Mouse (Mus musculus): ENCODE measurements around the gene Olfr1098. TPM values are rescaled to one million over a fixed set of nuclear protein-coding genes. Genes with fewer than 3 reads are reported as not detected.

Olfr1098 gene
- not detected for polyA plus RNA-seq (2012; fragmentation: generic; extraction: Trizol)

- TF ChIP-seq MAX (IDR thresholded peaks at IDR 0.05; ENCODE audit: low read depth) (no peak), USF1 (IDR thresholded peaks at IDR 0.05; ENCODE audit: low read depth) (no peak), REST (IDR thresholded peaks at IDR 0.05; ENCODE audit: insufficient read depth, insufficient read length) (no peak), POLR2A (IDR thresholded peaks at IDR 0.05; ENCODE audit: insufficient read length, low read depth) (no peak), TCF12 (IDR thresholded peaks at IDR 0.05; ENCODE audit: insufficient read depth, poor library complexity, severe bottlenecking) (no peak), TCF3 (IDR thresholded peaks at IDR 0.05; ENCODE audit: insufficient read length, low read depth) (no peak), E2F4 (IDR thresholded peaks at IDR 0.05; ENCODE audit: insufficient read depth) (no peak), MYOG (IDR thresholded peaks at IDR 0.05; ENCODE audit: control insufficient read depth in 1 of 3, insufficient read depth in 1 of 3, insufficient read length in 2 of 3, low read depth in 2 of 3) (no peak), SRF (IDR thresholded peaks at IDR 0.05; ENCODE audit: control insufficient read depth, insufficient read length, low read depth) (no peak), MYOD1 (IDR thresholded peaks at IDR 0.05; ENCODE audit: control insufficient read depth in 1 of 3, insufficient read length in 2 of 3, low read depth in 2 of 3) (no peak), POLR2AphosphoS2 (IDR thresholded peaks at IDR 0.05; ENCODE audit: insufficient read length, low read depth) (no peak), CEBPB (IDR thresholded peaks at IDR 0.05; ENCODE audit: insufficient read depth, poor library complexity, severe bottlenecking) (no peak)
- H3ac ChIP-seq (ENCODE audit: control insufficient read depth, insufficient read length), result no peak within 1 kb of the TSS
- no peaks in the 10 kb centered on the region for H3K79me2 ChIP-seq (ENCODE audit: control insufficient read depth, insufficient read depth)
- no peak within 1 kb of the TSS for H3K4me3 ChIP-seq
- no peak within 1 kb of the TSS for H3K4me2 ChIP-seq (ENCODE audit: low read depth)
- no peaks in the 10 kb centered on the region for H3K27me3 ChIP-seq (ENCODE audit: control insufficient read depth, insufficient read depth, insufficient read length)
- no peaks in the 10 kb centered on the region for H3K36me3 ChIP-seq (ENCODE audit: control insufficient read depth, insufficient read depth)
These were observed at the start of gene Olfr1098 for GRCm38 (mm10) chr2:86924445-86924844. Gene Olfr1098 (minus strand): TSS chr2:86924545.

GRCm38 (mm10) chr2:86960593-86960992 is 36.2 kb upstream of the Olfr1098 start, which contains the start of gene Olfr1099:
Gene Olfr1099 (minus strand): TSS chr2:86960693.
- no peak for TF ChIP-seq MYOD1 (IDR thresholded peaks at IDR 0.05; ENCODE audit: control insufficient read depth in 1 of 3, insufficient read length in 2 of 3, low read depth in 2 of 3)
- TF ChIP-seq CEBPB (IDR thresholded peaks at IDR 0.05; ENCODE audit: insufficient read depth, poor library complexity, severe bottlenecking), result no peak
- TF ChIP-seq SRF (IDR thresholded peaks at IDR 0.05; ENCODE audit: control insufficient read depth, insufficient read length, low read depth), result no peak
- no peak for TF ChIP-seq TCF12 (IDR thresholded peaks at IDR 0.05; ENCODE audit: insufficient read depth, poor library complexity, severe bottlenecking)
- no peak for TF ChIP-seq E2F4 (IDR thresholded peaks at IDR 0.05; ENCODE audit: insufficient read depth)
- no peak for TF ChIP-seq POLR2A (IDR thresholded peaks at IDR 0.05; ENCODE audit: insufficient read length, low read depth)
- no peak for TF ChIP-seq MAX (IDR thresholded peaks at IDR 0.05; ENCODE audit: low read depth)
- no peak for TF ChIP-seq REST (IDR thresholded peaks at IDR 0.05; ENCODE audit: insufficient read depth, insufficient read length)
- TF ChIP-seq POLR2AphosphoS2 (IDR thresholded peaks at IDR 0.05; ENCODE audit: insufficient read length, low read depth), result no peak
- no peak for TF ChIP-seq TCF3 (IDR thresholded peaks at IDR 0.05; ENCODE audit: insufficient read length, low read depth)
- TF ChIP-seq MYOG (IDR thresholded peaks at IDR 0.05; ENCODE audit: control insufficient read depth in 1 of 3, insufficient read depth in 1 of 3, insufficient read length in 2 of 3, low read depth in 2 of 3), result no peak
- TF ChIP-seq USF1 (IDR thresholded peaks at IDR 0.05; ENCODE audit: low read depth), result no peak
- Histone ChIP-seq H3K27me3 (ENCODE audit: control insufficient read depth, insufficient read depth, insufficient read length) (no peaks in the 10 kb centered on the region), H3ac (ENCODE audit: control insufficient read depth, insufficient read length) (no peak within 1 kb of the TSS), H3K4me2 (ENCODE audit: low read depth) (no peak within 1 kb of the TSS), H3K4me3 (no peak within 1 kb of the TSS), H3K36me3 (ENCODE audit: control insufficient read depth, insufficient read depth) (no peaks in the 10 kb centered on the region), H3K79me2 (ENCODE audit: control insufficient read depth, insufficient read depth) (no peaks in the 10 kb centered on the region)

GRCm38 (mm10) chr2:86926557-86926956 is 2.2 kb upstream of the Olfr1098 start:
- Histone ChIP-seq H3ac (ENCODE audit: control insufficient read depth, insufficient read length) (no peak overlapping the region), H3K4me2 (ENCODE audit: low read depth) (no peak overlapping the region), H3K4me3 (no peak overlapping the region), H3K36me3 (ENCODE audit: control insufficient read depth, insufficient read depth) (no peaks in the 10 kb centered on the region), H3K79me2 (ENCODE audit: control insufficient read depth, insufficient read depth) (no peaks in the 10 kb centered on the region), H3K27me3 (ENCODE audit: control insufficient read depth, insufficient read depth, insufficient read length) (no peaks in the 10 kb centered on the region)
- TF ChIP-seq TCF3 (IDR thresholded peaks at IDR 0.05; ENCODE audit: insufficient read length, low read depth) (no peak), POLR2AphosphoS2 (IDR thresholded peaks at IDR 0.05; ENCODE audit: insufficient read length, low read depth) (no peak), POLR2A (IDR thresholded peaks at IDR 0.05; ENCODE audit: insufficient read length, low read depth) (no peak), SRF (IDR thresholded peaks at IDR 0.05; ENCODE audit: control insufficient read depth, insufficient read length, low read depth) (no peak), TCF12 (IDR thresholded peaks at IDR 0.05; ENCODE audit: insufficient read depth, poor library complexity, severe bottlenecking) (no peak), CEBPB (IDR thresholded peaks at IDR 0.05; ENCODE audit: insufficient read depth, poor library complexity, severe bottlenecking) (no peak), REST (IDR thresholded peaks at IDR 0.05; ENCODE audit: insufficient read depth, insufficient read length) (no peak), USF1 (IDR thresholded peaks at IDR 0.05; ENCODE audit: low read depth) (no peak), MAX (IDR thresholded peaks at IDR 0.05; ENCODE audit: low read depth) (no peak)

- no peaks in the 10 kb centered on the region for H3K36me3 ChIP-seq (ENCODE audit: control insufficient read depth, insufficient read depth)
- no peaks in the 10 kb centered on the region for H3K27me3 ChIP-seq (ENCODE audit: control insufficient read depth, insufficient read depth, insufficient read length)
- no peak overlapping the region for H3ac ChIP-seq (ENCODE audit: control insufficient read depth, insufficient read length)
- H3K4me2 ChIP-seq (ENCODE audit: low read depth), result no peak overlapping the region
- TF ChIP-seq SRF (IDR thresholded peaks at IDR 0.05; ENCODE audit: control insufficient read depth, insufficient read length, low read depth), result no peak
- no peak for TF ChIP-seq MAX (IDR thresholded peaks at IDR 0.05; ENCODE audit: low read depth)
- TF ChIP-seq TCF12 (IDR thresholded peaks at IDR 0.05; ENCODE audit: insufficient read depth, poor library complexity, severe bottlenecking), result no peak
- TF ChIP-seq MYOD1 (IDR thresholded peaks at IDR 0.05; ENCODE audit: control insufficient read depth in 1 of 3, insufficient read length in 2 of 3, low read depth in 2 of 3), result no peak
- TF ChIP-seq REST (IDR thresholded peaks at IDR 0.05; ENCODE audit: insufficient read depth, insufficient read length), result no peak
- TF ChIP-seq USF1 (IDR thresholded peaks at IDR 0.05; ENCODE audit: low read depth), result no peak
- no peak for TF ChIP-seq TCF3 (IDR thresholded peaks at IDR 0.05; ENCODE audit: insufficient read length, low read depth)
- TF ChIP-seq MYOG (IDR thresholded peaks at IDR 0.05; ENCODE audit: control insufficient read depth in 1 of 3, insufficient read depth in 1 of 3, insufficient read length in 2 of 3, low read depth in 2 of 3), result no peak
- TF ChIP-seq CEBPB (IDR thresholded peaks at IDR 0.05; ENCODE audit: insufficient read depth, poor library complexity, severe bottlenecking), result no peak
- TF ChIP-seq POLR2A (IDR thresholded peaks at IDR 0.05; ENCODE audit: insufficient read length, low read depth), result no peak
- TF ChIP-seq E2F4 (IDR thresholded peaks at IDR 0.05; ENCODE audit: insufficient read depth), result no peak
- no peak for TF ChIP-seq POLR2AphosphoS2 (IDR thresholded peaks at IDR 0.05; ENCODE audit: insufficient read length, low read depth)
- no peaks in the 10 kb centered on the region for H3K79me2 ChIP-seq (ENCODE audit: control insufficient read depth, insufficient read depth)
- H3K4me3 ChIP-seq, result no peak overlapping the region
These were observed 18.7 kb downstream of the Olfr1098 start for GRCm38 (mm10) chr2:86905647-86906046.
